Mouse (Mus musculus): ENCODE measurements around the gene Vps29. TPM values are rescaled to one million over a fixed set of nuclear protein-coding genes. Genes with fewer than 3 reads are reported as not detected.

Gene Vps29
- total and polyA plus RNA-seq, 3 experiments: 13.5 to 228 (median 147) TPM

- peaks cover 99% of the 10 kb centered on the region for H3K36me3 ChIP-seq (replicated peaks)
- no peaks in the 10 kb centered on the region for H3K9me3 ChIP-seq (replicated peaks)
- peak; percentile 97 for TF ChIP-seq CTCF (IDR thresholded peaks at IDR 0.05; ENCODE audit: low read depth, low read length)
- no peak for TF ChIP-seq POLR2AphosphoS5 (IDR thresholded peaks at IDR 0.05; ENCODE audit: insufficient replicate concordance, low read depth, low read length)
- no peaks in the 10 kb centered on the region for H3K27me3 ChIP-seq (ENCODE audit: insufficient read depth, low read length)
- H3K4me3 ChIP-seq (ENCODE audit: low read depth, low read length): no peak overlapping the region
- DNase-seq (ENCODE audit: low spot score): peak; percentile 40
- no peak for ATAC-seq (ENCODE audit: extremely low read depth, insufficient number of reproducible peaks, low FRiP score, poor library complexity, severe bottlenecking)
- peaks cover 11% of the 10 kb centered on the region for H3K4me1 ChIP-seq (ENCODE audit: insufficient read depth, low read depth, low read length)
Measured at GRCm38 (mm10) chr5:122401303-122401640, 47.1 kb downstream of the Vps29 start.

- H3K36me3 ChIP-seq (replicated peaks): peaks cover 99% of the 10 kb centered on the region
Measured at GRCm38 (mm10) chr5:122402160-122402559, 48.0 kb downstream of the Vps29 start.

GRCm38 (mm10) chr5:122402772-122403171, 48.6 kb downstream of the Vps29 start:
- no peaks in the 10 kb centered on the region for H3K9me3 ChIP-seq (replicated peaks)
- DNase-seq (ENCODE audit: low spot score): no peak
- TF ChIP-seq TAL1 (conservative IDR thresholded peaks at IDR 0.05; ENCODE audit: low read depth, low read length): no peak
- no peak for TF ChIP-seq GATA1 (IDR thresholded peaks at IDR 0.05; ENCODE audit: borderline replicate concordance, low read length)
- TF ChIP-seq CTCF (IDR thresholded peaks at IDR 0.05; ENCODE audit: low read depth, low read length): no peak
- no peak for TF ChIP-seq GATA2 (IDR thresholded peaks at IDR 0.05; ENCODE audit: borderline replicate concordance, low read depth, low read length)
- TF ChIP-seq POLR2AphosphoS5 (IDR thresholded peaks at IDR 0.05; ENCODE audit: insufficient replicate concordance, low read depth, low read length): no peak
- no peaks in the 10 kb centered on the region for H3K27me3 ChIP-seq (ENCODE audit: insufficient read depth, low read length)
- H3K4me3 ChIP-seq (ENCODE audit: low read depth, low read length): no peak overlapping the region
- peaks cover 8% of the 10 kb centered on the region for H3K4me1 ChIP-seq (ENCODE audit: insufficient read depth, low read depth, low read length)
- peaks cover 99% of the 10 kb centered on the region for H3K36me3 ChIP-seq (replicated peaks)
- ATAC-seq (ENCODE audit: extremely low read depth, insufficient number of reproducible peaks, low FRiP score, poor library complexity, severe bottlenecking): no peak

More at GRCm38 (mm10) chr5:122402160-122402559, 48.0 kb downstream of the Vps29 start:
- no peak for TF ChIP-seq GATA2 (IDR thresholded peaks at IDR 0.05; ENCODE audit: borderline replicate concordance, low read depth, low read length)
- TF ChIP-seq CTCF (IDR thresholded peaks at IDR 0.05; ENCODE audit: low read depth, low read length): no peak
- TF ChIP-seq GATA1 (IDR thresholded peaks at IDR 0.05; ENCODE audit: borderline replicate concordance, low read length): no peak
- no peak for TF ChIP-seq POLR2AphosphoS5 (IDR thresholded peaks at IDR 0.05; ENCODE audit: insufficient replicate concordance, low read depth, low read length)
- no peak for TF ChIP-seq TAL1 (conservative IDR thresholded peaks at IDR 0.05; ENCODE audit: low read depth, low read length)
- H3K4me3 ChIP-seq (ENCODE audit: low read depth, low read length): no peak overlapping the region
- H3K9me3 ChIP-seq (replicated peaks): no peaks in the 10 kb centered on the region
- peaks cover 11% of the 10 kb centered on the region for H3K4me1 ChIP-seq (ENCODE audit: insufficient read depth, low read depth, low read length)
- DNase-seq (ENCODE audit: low spot score) (no peak), ATAC-seq (ENCODE audit: extremely low read depth, insufficient number of reproducible peaks, low FRiP score, poor library complexity, severe bottlenecking) (no peak)
- no peaks in the 10 kb centered on the region for H3K27me3 ChIP-seq (ENCODE audit: insufficient read depth, low read length)

GRCm38 (mm10) chr5:122403362-122403761, 49.2 kb downstream of the Vps29 start:
- Histone ChIP-seq H3K4me1 (ENCODE audit: insufficient read depth, low read depth, low read length) (peaks cover 8% of the 10 kb centered on the region), H3K36me3 (replicated peaks) (peaks cover 96% of the 10 kb centered on the region), H3K9me3 (replicated peaks) (no peaks in the 10 kb centered on the region), H3K4me3 (ENCODE audit: low read depth, low read length) (no peak overlapping the region), H3K27me3 (ENCODE audit: insufficient read depth, low read length) (no peaks in the 10 kb centered on the region)
- ATAC-seq (ENCODE audit: extremely low read depth, insufficient number of reproducible peaks, low FRiP score, poor library complexity, severe bottlenecking): no peak
- no peak for DNase-seq (ENCODE audit: low spot score)
- TF ChIP-seq GATA1 (IDR thresholded peaks at IDR 0.05; ENCODE audit: borderline replicate concordance, low read length) (no peak), GATA2 (IDR thresholded peaks at IDR 0.05; ENCODE audit: borderline replicate concordance, low read depth, low read length) (no peak), CTCF (IDR thresholded peaks at IDR 0.05; ENCODE audit: low read depth, low read length) (no peak), POLR2AphosphoS5 (IDR thresholded peaks at IDR 0.05; ENCODE audit: insufficient replicate concordance, low read depth, low read length) (no peak), TAL1 (conservative IDR thresholded peaks at IDR 0.05; ENCODE audit: low read depth, low read length) (no peak)

GRCm38 (mm10) chr5:122405537-122405936, 51.4 kb downstream of the Vps29 start:
- ATAC-seq (ENCODE audit: extremely low read depth, insufficient number of reproducible peaks, low FRiP score, poor library complexity, severe bottlenecking) (no peak), DNase-seq (ENCODE audit: low spot score) (no peak)

GRCm38 (mm10) chr5:122409692-122410645, 55.8 kb downstream of the Vps29 start:
- no peak overlapping the region for H3K4me3 ChIP-seq (ENCODE audit: low read depth, low read length)
- H3K4me1 ChIP-seq (ENCODE audit: insufficient read depth, low read depth, low read length): peaks cover 12% of the 10 kb centered on the region
- TF ChIP-seq CTCF (IDR thresholded peaks at IDR 0.05; ENCODE audit: low read depth, low read length): no peak
- no peak for TF ChIP-seq GATA1 (IDR thresholded peaks at IDR 0.05; ENCODE audit: borderline replicate concordance, low read length)
- no peak for TF ChIP-seq GATA2 (IDR thresholded peaks at IDR 0.05; ENCODE audit: borderline replicate concordance, low read depth, low read length)
- TF ChIP-seq POLR2AphosphoS5 (IDR thresholded peaks at IDR 0.05; ENCODE audit: insufficient replicate concordance, low read depth, low read length): no peak
- DNase-seq (ENCODE audit: low spot score) (no peak), ATAC-seq (ENCODE audit: extremely low read depth, insufficient number of reproducible peaks, low FRiP score, poor library complexity, severe bottlenecking) (no peak)
- H3K27me3 ChIP-seq (ENCODE audit: insufficient read depth, low read length): no peaks in the 10 kb centered on the region
- H3K9me3 ChIP-seq (replicated peaks): no peaks in the 10 kb centered on the region; the same call in 1 of the 2 replicates
- H3K36me3 ChIP-seq (replicated peaks): peaks cover 46% of the 10 kb centered on the region

More at GRCm38 (mm10) chr5:122405537-122405936, 51.4 kb downstream of the Vps29 start:
- Histone ChIP-seq H3K36me3 (replicated peaks) (peaks cover 89% of the 10 kb centered on the region), H3K4me1 (ENCODE audit: insufficient read depth, low read depth, low read length) (peaks cover 9% of the 10 kb centered on the region), H3K4me3 (ENCODE audit: low read depth, low read length) (no peak overlapping the region), H3K9me3 (replicated peaks) (no peaks in the 10 kb centered on the region; the same call in 1 of the 2 replicates), H3K27me3 (ENCODE audit: insufficient read depth, low read length) (no peaks in the 10 kb centered on the region)
- no peak for TF ChIP-seq TAL1 (conservative IDR thresholded peaks at IDR 0.05; ENCODE audit: low read depth, low read length)
- TF ChIP-seq GATA1 (IDR thresholded peaks at IDR 0.05; ENCODE audit: borderline replicate concordance, low read length): no peak
- TF ChIP-seq CTCF (IDR thresholded peaks at IDR 0.05; ENCODE audit: low read depth, low read length): no peak
- TF ChIP-seq GATA2 (IDR thresholded peaks at IDR 0.05; ENCODE audit: borderline replicate concordance, low read depth, low read length): no peak
- no peak for TF ChIP-seq POLR2AphosphoS5 (IDR thresholded peaks at IDR 0.05; ENCODE audit: insufficient replicate concordance, low read depth, low read length)
